Mouse (Mus musculus) layer of hippocampus, postnatal 25 days (tissue): ENCODE data around the gene Bnipl. TPM values are rescaled to one million over a fixed set of nuclear protein-coding genes. Genes with fewer than 3 reads are reported as not detected.

ENCODE experiments used
- DNase-seq, 2 experiments: peaks; one replicate each; pipeline ENCODE4 v3.0.0; 2022; ENCODE audit warnings: mixed read lengths in 2 of 2, low spot score in 1 of 2; ENCODE audit errors: extremely low spot score in 1 of 2
- total RNA-seq, 2 experiments: library from RNA; stranded (reverse); gene quantifications; 2 replicates each; pipeline ENCODE4 v1.2.3; 2021

The Bnipl gene
- total RNA-seq, 2 experiments from 2014 or later, result 0.22 to 0.52 TPM

- DNase-seq, result no peak
Observed at GRCm38 (mm10) chr3:95240900-95241299, 10.1 kb downstream of the Bnipl start.

GRCm38 (mm10) chr3:95239971-95240370 is 11.0 kb downstream of the Bnipl start:
- DNase-seq, result no peak

- DNase-seq, result no peak
Observed at GRCm38 (mm10) chr3:95239022-95239421, 12.0 kb downstream of the Bnipl start.

GRCm38 (mm10) chr3:95237541-95238099 is 13.4 kb downstream of the Bnipl start:
- no peak for DNase-seq

- no peak for DNase-seq
Observed at GRCm38 (mm10) chr3:95235386-95236301, 15.3 kb downstream of the Bnipl start.

GRCm38 (mm10) chr3:95233303-95233980 is 17.6 kb downstream of the Bnipl start:
- no peak for DNase-seq

GRCm38 (mm10) chr3:95232771-95233170 is 18.2 kb downstream of the Bnipl start:
- DNase-seq, result no peak

GRCm38 (mm10) chr3:95231298-95232221 is 19.4 kb downstream of the Bnipl start, which contains the start of gene Mllt11:
Mllt11 (minus strand) TSS chr3:95232171.
- DNase-seq, result no peak

- no peak for DNase-seq
Observed at GRCm38 (mm10) chr3:95230495-95231297, 20.3 kb downstream of the Bnipl start.

GRCm38 (mm10) chr3:95229781-95230494 is 21.1 kb downstream of the Bnipl start:
- peak; percentile 36 to 40 for DNase-seq

- peak; percentile 43 to 48 for DNase-seq
Observed at GRCm38 (mm10) chr3:95228894-95229780, 21.9 kb downstream of the Bnipl start.

GRCm38 (mm10) chr3:95228148-95228893 is 22.7 kb downstream of the Bnipl start, which contains the start of gene Cdc42se1:
Cdc42se1 (plus strand) TSS chr3:95228732.
- peak; percentile 77 to 82 for DNase-seq

GRCm38 (mm10) chr3:95227214-95227613 is 23.8 kb downstream of the Bnipl start:
- no peak for DNase-seq

GRCm38 (mm10) chr3:95224295-95224694 is 26.7 kb downstream of the Bnipl start:
- no peak for DNase-seq

- DNase-seq, result no peak
Observed at GRCm38 (mm10) chr3:95223041-95223440, 28.0 kb downstream of the Bnipl start.

GRCm38 (mm10) chr3:95218466-95219137 is 32.4 kb downstream of the Bnipl start:
- no peak for DNase-seq
